Mouse (Mus musculus) gastrocnemius, adult 2 months (tissue): ENCODE data around the gene Mgat4b. TPM values are rescaled to one million over a fixed set of nuclear protein-coding genes. Genes with fewer than 3 reads are reported as not detected.

Experiments used
- DNase-seq: peaks from one replicate; pipeline ENCODE4 v3.0.0; 2022
- H3K27ac ChIP-seq: fragments of 200-600 bp; 2 replicates; pipeline ENCODE4 v1.8.1; 2022; ENCODE audit warnings: mild to moderate bottlenecking
- H3K4me3 ChIP-seq: fragments of 200-600 bp; 2 replicates; pipeline ENCODE4 v1.8.1; 2022; ENCODE audit warnings: mild to moderate bottlenecking, moderate library complexity
- CTCF ChIP-seq: fragments of 200-600 bp; IDR thresholded peaks from 2 replicates; pipeline ENCODE4 v1.8.1; 2022; ENCODE audit warnings: antibody characterized with exemption, mild to moderate bottlenecking, moderate library complexity
- intact Hi-C: fragments of 180-260 bp; cut with DNase I; formaldehyde crosslinking; loops from one replicate; pipeline ENCODE4 v1.15.1; 2025
- total RNA-seq, 2 experiments: library from RNA; stranded (reverse); gene quantifications; 2 replicates each; pipeline ENCODE4 v1.2.3; 2021

Mgat4b gene
- total RNA-seq, 2 experiments from 2014 or later: 33.9 to 40.7 TPM

GRCm38 (mm10) chr11:50206037-50206436, 4.7 kb upstream of the Mgat4b start:
- Histone ChIP-seq H3K27ac (peak overlapping the region; percentile 41), H3K4me3 (peak overlapping the region; percentile 11)
- TF ChIP-seq CTCF: no peak
- intact Hi-C loops: no loop called here
- DNase-seq: no peak

GRCm38 (mm10) chr11:50207344-50207743, 3.3 kb upstream of the Mgat4b start:
- peak overlapping the region; percentile 77 for H3K4me3 ChIP-seq
- no peak for TF ChIP-seq CTCF
- intact Hi-C loops: no loop called here
- no peak for DNase-seq
- H3K27ac ChIP-seq: no peak overlapping the region

- Histone ChIP-seq H3K27ac (no peak overlapping the region; the same call in 1 of the 2 replicates), H3K4me3 (peak overlapping the region; percentile 77)
- intact Hi-C loops: no loop called here
- DNase-seq: no peak
- TF ChIP-seq CTCF: no peak
These were observed 2.7 kb upstream of the Mgat4b start for GRCm38 (mm10) chr11:50208039-50208438.

- H3K27ac ChIP-seq: peak overlapping the region; percentile 100
- no peak for TF ChIP-seq CTCF
- intact Hi-C loops: loop anchor here (2.0 kb wide), 1 partner anchor 35 kb away; the partner anchor contains the start of gene Mrnip
- peak; percentile 94 for DNase-seq
- peak overlapping the region; percentile 77 for H3K4me3 ChIP-seq
These were observed 587 bp upstream of the Mgat4b start for GRCm38 (mm10) chr11:50210101-50210504.

- peak overlapping the region; percentile 77 for H3K4me3 ChIP-seq
- intact Hi-C loops: loop anchor here (2.0 kb wide), 1 partner anchor 37 kb away; the partner anchor contains the start of gene Mrnip
- TF ChIP-seq CTCF: no peak
- peak overlapping the region; percentile 100 for H3K27ac ChIP-seq
- DNase-seq: no peak
These were observed 801 bp downstream of the Mgat4b start for GRCm38 (mm10) chr11:50211322-50212059.

- H3K4me3 ChIP-seq: peak overlapping the region; percentile 77
- peak overlapping the region; percentile 100 for H3K27ac ChIP-seq
- no peak for TF ChIP-seq CTCF
- intact Hi-C loops: no loop called here
- no peak for DNase-seq
These were observed 1.5 kb downstream of the Mgat4b start for GRCm38 (mm10) chr11:50212060-50212739.

GRCm38 (mm10) chr11:50212848-50213758, 2.4 kb downstream of the Mgat4b start:
- intact Hi-C loops: no loop called here
- Histone ChIP-seq H3K27ac (peak overlapping the region; percentile 100), H3K4me3 (peak overlapping the region; percentile 77)
- TF ChIP-seq CTCF: no peak
- peak; percentile 91 for DNase-seq

GRCm38 (mm10) chr11:50214631-50215030, 3.9 kb downstream of the Mgat4b start:
- no peak for DNase-seq
- no peak for TF ChIP-seq CTCF
- Histone ChIP-seq H3K27ac (no peak overlapping the region; the same call in 1 of the 2 replicates), H3K4me3 (no peak overlapping the region)
- intact Hi-C loops: no loop called here

- H3K4me3 ChIP-seq: peak overlapping the region; percentile 46
- no peak for DNase-seq
- intact Hi-C loops: no loop called here
- TF ChIP-seq CTCF: peak; percentile 12; the same call in 1 of the 2 replicates
- H3K27ac ChIP-seq: peak overlapping the region; percentile 51
These were observed 4.9 kb downstream of the Mgat4b start for GRCm38 (mm10) chr11:50215633-50216032.

GRCm38 (mm10) chr11:50216724-50217366, 6.2 kb downstream of the Mgat4b start:
- Histone ChIP-seq H3K4me3 (no peak overlapping the region), H3K27ac (peak overlapping the region; percentile 51; the same call in 1 of the 2 replicates)
- no peak for DNase-seq
- TF ChIP-seq CTCF: no peak
- intact Hi-C loops: no loop called here

GRCm38 (mm10) chr11:50217811-50218210, 7.1 kb downstream of the Mgat4b start:
- Histone ChIP-seq H3K4me3 (no peak overlapping the region), H3K27ac (peak overlapping the region; percentile 40)
- TF ChIP-seq CTCF: no peak
- intact Hi-C loops: no loop called here
- no peak for DNase-seq

- Histone ChIP-seq H3K27ac (peak overlapping the region; percentile 12; the same call in 1 of the 2 replicates), H3K4me3 (no peak overlapping the region)
- TF ChIP-seq CTCF: peak; percentile 38; the same call in 1 of the 2 replicates
- intact Hi-C loops: no loop called here
- no peak for DNase-seq
These were observed 9.1 kb downstream of the Mgat4b start for GRCm38 (mm10) chr11:50219833-50220232.
